Mouse (Mus musculus) bone marrow, adult 2 months (tissue): Measurements from ENCODE around the gene Fbxo9.

Experiments used
- CTCF ChIP-seq: fragments of 200-500 bp; IDR thresholded peaks from 2 replicates; pipeline ENCODE4 v1.5.1; 2011; ENCODE audit warnings: low read length, control low read depth; ENCODE audit not compliant: control insufficient read depth, insufficient read depth
- POLR2A ChIP-seq: fragments of 200-500 bp; IDR thresholded peaks from 2 replicates; pipeline ENCODE4 v1.6.1; 2011; ENCODE audit warnings: low read depth, mild to moderate bottlenecking, control low read depth, low read length, borderline replicate concordance; ENCODE audit not compliant: control insufficient read depth

DNA sequence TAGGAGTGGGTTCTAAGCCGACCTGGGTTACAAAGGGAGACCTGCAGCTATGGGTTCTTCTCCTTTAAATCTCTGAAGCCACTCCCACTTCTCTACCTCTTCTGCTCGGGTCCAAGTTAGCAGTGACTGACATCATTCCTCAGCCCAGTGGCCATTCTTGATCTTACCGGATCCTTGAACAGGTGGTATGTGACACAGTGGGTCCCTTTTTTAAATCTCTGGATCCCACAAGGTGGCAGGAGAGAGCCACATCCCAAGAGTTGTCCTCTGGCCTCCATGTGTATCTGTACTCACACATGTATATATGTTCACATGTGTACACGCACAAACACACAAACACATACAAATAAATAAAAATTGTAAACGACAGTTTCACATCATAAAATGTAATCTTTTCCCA lies 73.6 kb downstream of the Fbxo9 start:
- TF ChIP-seq CTCF (no peak), POLR2A (no peak)
